Mouse (Mus musculus) G1E (cell line): ENCODE results near the gene Plch2.

Source experiments
- CTCF ChIP-seq: IDR thresholded peaks from 2 replicates; pipeline ENCODE4 v1.5.1; 2012; ENCODE audit warnings: low read depth, low read length, inconsistent platforms, mixed read lengths
- GATA2 ChIP-seq: IDR thresholded peaks from 2 replicates; pipeline ENCODE4 v1.6.1; 2012; ENCODE audit warnings: low read depth, low read length, inconsistent platforms, borderline replicate concordance
- POLR2AphosphoS5 ChIP-seq: IDR thresholded peaks from 2 replicates; pipeline ENCODE4 v1.6.1; 2012; ENCODE audit warnings: low read depth, low read length, inconsistent platforms; ENCODE audit not compliant: insufficient replicate concordance

GRCm38 (mm10) chr4:154986750-154987149, 69.8 kb downstream of the Plch2 start:
- TF ChIP-seq CTCF (no peak), GATA2 (no peak), POLR2AphosphoS5 (no peak)
